10 mouse cellular contexts compared by ENCODE assay signal in the genomic region with DNA sequence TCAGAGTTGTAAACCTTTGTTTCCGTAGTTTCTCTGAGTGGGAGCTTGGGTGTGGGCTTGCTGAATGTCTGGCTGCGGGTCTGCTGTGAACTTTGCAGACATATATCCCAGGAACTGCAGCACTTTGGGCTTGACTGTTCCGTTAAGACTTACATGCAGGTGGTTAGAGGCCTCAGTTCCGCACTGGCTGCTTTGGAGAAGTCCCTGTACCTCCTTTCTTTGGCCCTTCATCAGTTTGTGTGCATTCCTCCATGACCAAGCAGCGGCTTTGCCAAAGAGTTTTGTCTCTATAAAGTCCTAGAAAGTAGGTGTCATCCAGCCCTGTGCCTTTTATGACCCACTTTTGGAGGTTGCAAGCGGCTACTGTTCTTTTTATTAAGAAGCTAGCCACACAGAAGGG.
"Had no signal": no experiment of that assay in that cellular context is flagged by ENCODE, and none has a peak within 500 bp of the region (broad histone marks: within the 10 kb centered on the region; RNA-seq: fewer than 3 reads in every experiment).

No protein-coding gene starts in this region.

- DNase-seq: lung, adult 18-20 months; right cerebral cortex, postnatal 14 days; thymus, adult 18-20 months; thymus, postnatal 14 days; thymus, postnatal 36 days had no signal

- H3K9me3 ChIP-seq: midbrain, embryonic 10.5 days; neural tube, embryonic 13.5 days; neural tube, embryonic 15.5 days had no signal

- H3K9ac ChIP-seq: lung, embryonic 14.5 days; neural tube, embryonic 13.5 days; neural tube, embryonic 15.5 days had no signal

- H3K36me3 ChIP-seq: midbrain, embryonic 10.5 days; neural tube, embryonic 13.5 days; neural tube, embryonic 15.5 days had no signal

- H3K4me3 ChIP-seq: midbrain, embryonic 10.5 days; myocyte; neural tube, embryonic 13.5 days; neural tube, embryonic 15.5 days had no signal

- H3K27me3 ChIP-seq: neural tube, embryonic 13.5 days; neural tube, embryonic 15.5 days had no signal

- H3K4me2 ChIP-seq: lung, embryonic 14.5 days; neural tube, embryonic 13.5 days had no signal

- H3K27ac ChIP-seq: midbrain, embryonic 10.5 days; neural tube, embryonic 13.5 days; neural tube, embryonic 15.5 days had no signal
